Mouse (Mus musculus) cerebellum, postnatal 14 days (tissue): ENCODE measurements at regions not wholly inside any gene's neighbourhood (a gene's known extent, or its start where the extent isn't known, plus 50 kb on each side); places are given as distances from the start of the nearest gene placed in this dataset.

ENCODE experiments used
- DNase-seq, 2 experiments: peaks; one replicate each; pipeline ENCODE4 v3.0.0; 2021; ENCODE audit warnings: mixed read lengths in 2 of 2

GRCm38 (mm10) chr1:185151130-185151799, 52.7 kb upstream of the Rab3gap2 start:
- DNase-seq, result peak in 1 of 2 experiments; percentile 5

DNA sequence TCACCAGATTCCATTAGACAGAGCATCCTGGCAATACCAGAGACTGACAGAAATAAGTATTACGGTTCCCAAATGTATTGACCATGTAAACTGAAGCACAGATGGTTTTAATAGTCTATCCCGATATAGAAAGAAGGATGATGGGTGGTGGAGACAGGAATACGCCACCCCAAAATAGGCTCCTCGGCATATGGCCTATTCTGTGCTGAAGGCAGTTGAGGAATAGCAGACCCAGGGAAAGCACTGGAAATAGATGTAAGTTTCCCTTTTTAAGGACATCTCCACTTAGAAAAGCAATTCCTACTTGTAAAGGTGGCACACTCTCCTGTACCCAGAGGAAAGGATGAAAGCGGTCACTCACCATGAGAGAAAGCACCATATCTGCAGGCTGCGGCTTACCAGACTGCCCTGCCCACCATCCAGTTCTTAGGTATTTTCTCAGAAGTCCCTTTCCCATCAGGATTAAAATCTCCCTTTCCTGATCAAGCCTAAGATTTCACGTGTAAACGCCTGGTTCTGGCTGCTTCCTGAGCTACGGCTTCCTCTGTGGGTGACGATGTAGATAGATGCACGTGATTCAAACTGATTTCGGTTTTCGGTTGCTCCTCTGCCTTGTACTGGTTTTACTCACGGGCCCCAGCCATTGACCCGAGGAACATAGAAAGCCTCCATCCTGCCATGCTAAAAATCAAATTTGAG, 53.3 kb upstream of the Rab3gap2 start:
- no peak for DNase-seq

- peak; percentile 65 to 71 for DNase-seq
These were observed 59.1 kb upstream of the Rab3gap2 start for GRCm38 (mm10) chr1:185144791-185145190.

GRCm38 (mm10) chr1:185144006-185144405, 59.9 kb upstream of the Rab3gap2 start:
- no peak for DNase-seq

DNA sequence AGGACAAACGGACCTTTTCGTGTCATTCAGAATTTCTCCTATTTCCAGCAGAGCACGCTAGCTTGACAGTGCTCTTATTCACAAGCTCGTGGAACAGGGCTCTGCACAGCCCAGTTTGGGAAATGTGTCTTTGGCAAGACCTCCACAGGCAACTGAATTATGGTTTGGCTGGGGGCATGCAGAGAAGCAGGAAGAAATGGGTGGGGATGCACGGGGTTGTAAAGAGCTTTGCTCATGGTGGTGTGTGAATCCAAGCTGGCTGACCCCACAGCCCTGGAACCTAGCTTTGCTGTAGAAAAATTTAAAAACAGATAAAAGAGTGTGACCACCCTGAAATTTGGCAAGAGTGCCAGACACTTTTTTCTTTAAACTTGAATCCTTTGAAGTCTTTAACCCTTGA, 63.6 kb upstream of the Rab3gap2 start:
- DNase-seq, result no peak

DNA sequence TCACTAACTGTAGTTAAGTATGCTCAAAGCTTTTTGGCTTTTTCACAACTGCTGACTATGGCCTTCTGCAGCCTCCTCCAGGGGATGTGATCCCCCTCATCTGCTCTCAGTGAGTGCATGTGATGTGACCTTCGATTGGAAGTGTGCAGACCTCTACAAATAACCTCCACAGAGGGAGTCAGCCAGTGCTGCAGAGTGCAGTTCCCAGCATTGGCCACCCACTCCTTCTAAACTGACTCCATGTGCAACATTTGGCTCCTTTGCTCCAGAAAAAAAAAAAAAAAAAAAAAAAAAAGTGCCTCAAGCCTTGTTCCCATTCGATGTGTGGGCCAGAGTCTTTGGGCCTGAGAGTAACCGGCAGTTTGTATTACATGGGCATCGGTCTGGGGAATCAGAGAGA, 75.7 kb upstream of the Rab3gap2 start:
- no peak for DNase-seq

- no peak for DNase-seq
These were observed 78.1 kb upstream of the Rab3gap2 start for GRCm38 (mm10) chr1:185125737-185126286.

- no peak for DNase-seq
These were observed 82.4 kb upstream of the Rab3gap2 start for GRCm38 (mm10) chr1:185121552-185121951.

- no peak for DNase-seq
These were observed 83.5 kb upstream of the Rab3gap2 start for GRCm38 (mm10) chr1:185120416-185120815.

DNA sequence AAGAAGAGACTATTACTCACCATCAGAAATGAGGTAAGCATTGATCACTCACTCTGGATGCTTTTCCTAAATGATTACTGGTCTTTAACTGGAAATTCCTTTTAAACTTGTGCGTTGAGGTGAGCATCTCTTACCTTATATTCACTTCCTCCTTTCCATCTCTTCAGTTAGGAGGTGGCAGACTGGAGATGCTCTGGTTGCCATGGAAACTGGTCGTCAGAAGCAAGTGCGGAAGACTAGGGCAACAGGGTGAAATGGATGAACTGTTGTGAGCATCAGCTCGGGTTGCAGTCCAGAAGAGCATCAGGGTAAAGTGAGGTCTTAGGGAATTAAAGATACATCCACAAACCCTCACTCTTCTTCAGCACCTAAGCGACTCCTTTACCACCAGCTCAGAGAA, 86.2 kb upstream of the Rab3gap2 start:
- peak in 1 of 2 experiments; percentile 2 for DNase-seq

- no peak for DNase-seq
These were observed 90.2 kb upstream of the Rab3gap2 start for GRCm38 (mm10) chr1:185113687-185114086.

DNA sequence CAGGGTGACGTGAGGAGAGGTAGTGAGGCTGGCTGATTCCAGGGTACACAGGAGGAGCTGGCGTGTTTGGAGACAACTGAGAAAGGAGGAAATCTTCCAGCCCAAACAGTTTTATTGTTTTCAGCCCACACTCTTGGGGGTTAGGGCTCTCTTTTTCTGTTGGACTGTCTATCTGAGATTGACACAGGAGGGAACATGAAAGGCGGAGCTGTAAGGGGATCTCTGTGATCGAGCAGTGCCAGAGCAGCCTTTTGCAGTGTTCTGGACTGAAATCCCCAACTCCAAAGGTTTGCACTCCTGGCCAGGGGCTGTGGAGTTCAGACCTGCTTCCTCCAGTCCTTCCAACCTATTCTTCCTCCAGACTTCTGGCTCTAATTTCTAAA, 91.9 kb upstream of the Rab3gap2 start:
- no peak for DNase-seq

- peak; percentile 16 to 19 for DNase-seq
These were observed 92.4 kb upstream of the Rab3gap2 start for GRCm38 (mm10) chr1:185111347-185112016.

- DNase-seq, result no peak
These were observed 98.7 kb upstream of the Rab3gap2 start for GRCm38 (mm10) chr1:185104945-185105884.

DNA sequence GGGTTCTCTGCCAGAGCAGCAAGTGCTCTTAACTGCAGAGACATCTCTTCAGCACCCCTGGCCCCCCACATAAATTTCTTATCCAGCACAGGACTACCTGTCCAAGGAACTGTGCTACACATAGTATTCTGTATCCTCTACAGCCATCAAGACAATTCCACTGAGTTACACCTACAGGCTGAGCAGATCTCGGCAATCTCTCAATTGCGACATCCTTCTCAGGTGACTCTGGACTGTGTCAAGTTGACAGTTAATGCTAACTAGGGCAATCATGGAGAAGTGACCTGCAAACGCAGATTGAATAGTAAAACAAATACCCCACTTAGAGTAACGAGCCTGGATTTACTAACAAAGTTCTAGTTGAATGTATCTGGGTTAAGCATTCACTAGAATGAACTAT, 100.1 kb upstream of the Rab3gap2 start:
- DNase-seq, result no peak

DNA sequence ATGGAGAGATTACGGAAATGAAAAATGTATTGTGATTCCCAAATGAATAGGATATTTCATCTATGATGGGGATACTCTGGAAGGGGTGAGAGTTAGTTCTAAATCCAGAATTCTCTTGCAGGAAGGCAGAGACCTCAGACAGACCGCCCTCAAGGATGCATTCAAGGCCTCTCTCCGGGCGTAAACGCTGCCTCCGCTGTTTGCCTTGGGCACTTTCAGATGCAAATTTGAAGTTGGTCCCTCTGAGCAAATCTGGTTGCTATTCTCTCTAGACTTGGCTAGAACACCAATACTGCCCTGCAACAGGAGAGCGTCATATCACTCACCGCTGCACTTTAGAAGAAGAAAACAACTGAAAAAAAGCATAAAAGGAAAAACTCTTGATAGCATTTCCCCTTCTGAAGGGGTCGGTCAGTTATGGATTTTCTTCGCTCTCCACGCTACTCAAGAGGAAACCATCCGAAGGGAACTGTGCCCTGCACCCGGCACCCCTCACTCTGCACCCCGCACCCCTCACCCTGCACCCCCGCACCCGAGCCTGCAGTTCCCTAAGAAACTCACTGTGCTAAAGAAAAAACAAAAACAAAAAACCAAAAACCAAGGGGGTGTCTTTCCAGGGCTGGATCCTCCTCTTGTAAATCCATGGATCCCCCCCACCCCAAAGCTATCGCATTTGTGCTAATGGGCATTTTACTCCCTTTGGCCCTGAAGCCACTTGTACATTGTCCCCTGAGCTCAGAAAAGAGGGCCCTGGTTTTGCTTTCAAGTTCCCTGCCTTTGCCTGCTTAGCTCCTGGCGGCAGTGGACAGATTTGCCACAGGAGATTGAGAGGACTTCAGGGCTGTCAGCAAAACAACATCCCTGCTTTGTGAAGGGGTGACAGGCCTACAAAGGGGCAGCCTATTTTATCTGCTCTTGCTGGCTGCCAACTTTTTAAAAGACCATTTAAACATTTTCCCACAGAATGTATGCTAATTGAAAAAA, 99.9 kb upstream of the Mark1 start:
- DNase-seq, result no peak

DNA sequence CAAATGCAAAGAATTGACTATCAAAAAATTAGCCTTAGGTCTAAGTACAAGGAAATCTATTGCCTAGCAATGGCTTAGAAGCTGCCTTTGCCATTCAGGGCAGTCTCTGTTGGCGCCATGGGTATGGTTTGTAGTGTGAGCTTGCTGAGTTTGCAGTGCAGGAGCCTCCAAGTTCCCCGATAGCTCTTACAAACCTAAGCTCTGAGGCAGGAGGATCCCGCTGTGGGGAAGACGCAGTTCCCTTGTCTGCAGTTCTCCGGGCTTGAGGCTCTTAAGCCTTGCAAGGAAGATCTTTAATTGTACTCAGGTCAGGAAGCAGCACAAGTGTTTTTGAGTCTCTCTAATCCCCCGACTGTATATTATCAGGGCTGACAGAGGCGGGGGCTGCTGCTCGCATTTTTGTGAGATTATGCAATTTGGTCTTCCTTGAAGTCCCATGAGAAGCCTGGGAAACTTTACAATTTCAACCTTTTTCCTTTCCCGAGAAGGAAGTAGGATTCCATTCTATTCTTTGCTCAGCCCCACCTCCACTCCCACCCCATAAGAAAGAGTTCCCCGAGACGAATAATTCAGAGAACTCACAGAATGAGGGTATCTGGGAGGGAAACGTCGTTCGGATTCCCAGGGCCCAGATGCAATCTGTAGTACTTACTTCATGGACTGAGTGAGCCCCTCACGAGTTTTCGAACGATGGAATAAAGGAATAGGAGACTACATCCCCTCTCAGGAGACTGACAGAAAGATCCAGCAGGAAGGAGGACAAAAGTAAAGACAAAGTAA, 99.0 kb upstream of the Mark1 start:
- no peak for DNase-seq

- no peak for DNase-seq
These were observed 97.4 kb upstream of the Mark1 start for GRCm38 (mm10) chr1:185096741-185097140.

DNA sequence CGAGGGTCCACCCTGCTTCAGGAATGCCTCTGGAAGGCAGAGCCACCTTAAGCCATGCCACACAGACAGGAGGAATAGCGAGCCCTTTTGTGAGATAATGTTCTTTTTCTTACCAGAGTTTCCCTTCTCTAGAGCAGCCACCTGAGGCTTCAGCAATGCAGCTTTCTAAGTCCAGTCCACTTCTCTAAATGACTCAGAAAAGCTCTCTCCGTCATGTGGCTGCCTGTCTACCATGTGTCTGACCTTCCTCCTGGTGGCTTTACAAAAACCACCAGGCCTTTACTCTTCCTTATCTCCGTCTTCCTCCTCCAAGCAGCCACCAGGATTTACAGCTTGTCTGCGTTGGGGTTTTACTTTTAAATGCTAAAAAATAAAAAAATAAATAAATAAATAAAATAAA, 93.4 kb upstream of the Mark1 start:
- no peak for DNase-seq

GRCm38 (mm10) chr1:185091816-185092558, 92.6 kb upstream of the Mark1 start:
- DNase-seq, result no peak
